Mouse (Mus musculus) R1 (cell line): ENCODE measurements around the gene Ercc1.

Source experiments
- DNase-seq: peaks from one replicate; pipeline ENCODE4 v3.0.0-alpha.2; 2018; ENCODE audit warnings: low read depth, low spot score

The Ercc1 gene

GRCm38 (mm10) chr7:19344237-19344847 lies at the start of gene Ercc1:
Gene Ercc1 (plus strand): TSS chr7:19344778.
- DNase-seq, result no peak

DNA sequence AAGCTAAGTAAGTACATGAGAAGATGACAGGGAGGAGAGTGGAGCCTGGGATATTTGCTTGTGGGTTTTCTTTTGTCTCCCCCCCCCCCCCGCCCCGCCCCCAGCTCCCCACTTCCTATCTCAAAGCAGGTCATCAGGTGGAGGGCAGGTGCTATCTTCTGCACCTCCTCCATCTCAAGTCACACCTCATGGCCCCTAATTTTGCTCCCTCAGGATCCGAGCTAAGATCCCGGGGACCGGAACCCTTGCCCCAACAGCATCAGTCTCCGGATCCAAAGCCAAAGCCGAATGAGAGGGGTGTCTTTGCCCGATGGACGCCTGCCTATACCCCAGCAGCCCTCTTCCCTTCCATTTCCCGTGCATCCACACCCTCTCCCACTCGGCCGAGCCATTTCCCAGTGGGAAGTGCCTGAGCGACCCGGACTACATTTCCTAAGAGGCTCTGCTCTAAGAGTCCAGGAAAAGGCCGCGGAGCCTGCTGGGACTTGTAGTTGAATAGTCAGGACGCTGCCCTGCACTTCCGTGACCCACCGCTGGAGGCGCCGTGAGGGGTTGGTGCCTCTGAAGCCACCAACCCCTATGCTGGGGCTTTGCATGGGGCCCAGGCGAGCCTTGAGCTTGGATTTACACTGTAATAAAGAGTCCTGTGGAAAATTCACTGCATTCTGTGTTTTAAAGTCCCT lies 48.9 kb upstream of the Ercc1 start:
- peak; percentile 96 for DNase-seq

DNA sequence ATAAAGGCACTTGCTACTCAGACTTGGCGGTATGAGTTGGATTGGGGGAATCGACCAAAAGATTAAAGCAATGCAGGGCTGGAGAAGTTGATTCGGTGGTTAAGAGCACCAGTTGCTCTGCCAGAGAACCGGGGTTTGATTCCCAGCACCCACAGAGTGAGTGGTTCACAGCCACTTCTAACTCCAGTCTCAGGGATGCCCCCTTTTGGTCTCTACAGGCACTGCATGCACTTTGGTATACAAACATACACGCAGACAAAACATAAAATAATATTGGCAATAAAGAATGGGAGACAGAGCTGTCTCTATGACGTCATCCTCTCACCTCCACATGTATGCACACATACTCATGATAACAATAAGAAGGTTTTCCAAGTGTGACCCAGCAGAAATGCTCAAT lies 47.5 kb upstream of the Ercc1 start:
- peak; percentile 75 for DNase-seq

DNA sequence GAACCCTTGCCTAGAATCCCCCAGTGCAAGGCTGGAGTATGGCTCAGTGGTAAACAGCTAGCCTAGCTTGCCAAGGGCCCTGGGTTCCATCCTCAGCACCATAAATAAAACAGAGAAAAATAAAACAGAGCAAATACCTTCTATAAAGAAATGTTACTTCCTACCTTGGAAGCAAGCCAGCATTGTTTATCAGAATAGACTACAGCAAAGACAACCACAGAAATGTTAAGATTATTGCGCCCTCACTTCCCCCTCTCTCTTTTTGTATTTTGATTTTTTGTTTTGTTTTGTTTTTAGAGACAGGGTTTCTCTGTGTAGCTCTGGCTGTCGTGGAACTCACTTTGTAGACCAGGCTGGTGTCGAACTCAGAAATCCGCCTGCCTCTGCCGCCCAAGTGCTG lies 46.8 kb upstream of the Ercc1 start:
- no peak for DNase-seq

GRCm38 (mm10) chr7:19299194-19299593 lies 45.4 kb upstream of the Ercc1 start:
- DNase-seq, result peak; percentile 63

- DNase-seq, result peak; percentile 78
Observed at GRCm38 (mm10) chr7:19300501-19301421, 43.8 kb upstream of the Ercc1 start.

DNA sequence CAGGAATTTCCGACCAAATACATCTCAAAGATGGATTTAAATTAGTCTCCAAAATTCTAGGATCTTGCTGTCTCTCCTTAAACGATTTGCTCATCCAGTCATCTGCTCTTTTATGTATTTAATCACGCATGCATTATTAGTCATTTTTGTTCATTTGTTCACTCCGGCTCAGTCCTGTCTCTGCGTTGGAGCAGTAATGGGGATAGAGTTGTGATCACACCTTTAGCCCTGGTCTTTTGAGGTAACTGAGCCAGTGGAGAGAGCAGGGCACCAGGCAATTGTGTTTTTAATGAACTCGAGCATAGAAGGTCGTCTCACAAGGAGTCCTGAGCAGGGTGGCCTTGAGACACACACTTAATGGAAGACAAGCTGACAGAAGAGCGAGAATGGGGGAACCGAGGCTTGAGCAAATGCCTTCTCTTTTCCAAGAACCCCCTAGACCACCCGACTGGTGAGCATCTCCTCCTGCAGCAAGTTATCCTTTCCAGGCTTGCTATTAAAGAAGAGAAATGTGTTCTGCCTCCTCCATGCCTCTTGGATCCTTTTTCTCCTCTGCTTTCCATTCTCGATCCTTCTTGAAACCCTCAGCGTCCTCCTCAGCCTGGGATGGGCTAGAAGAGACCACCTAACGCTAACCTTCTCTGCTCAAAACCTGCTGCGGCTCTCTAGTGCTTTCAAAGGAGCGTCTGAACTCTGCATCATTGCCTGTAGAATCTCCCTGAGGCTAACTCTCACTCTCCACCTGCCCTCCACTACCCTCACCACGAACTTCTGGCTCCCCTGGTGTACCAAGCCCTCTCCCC lies 42.9 kb upstream of the Ercc1 start:
- DNase-seq, result no peak

DNA sequence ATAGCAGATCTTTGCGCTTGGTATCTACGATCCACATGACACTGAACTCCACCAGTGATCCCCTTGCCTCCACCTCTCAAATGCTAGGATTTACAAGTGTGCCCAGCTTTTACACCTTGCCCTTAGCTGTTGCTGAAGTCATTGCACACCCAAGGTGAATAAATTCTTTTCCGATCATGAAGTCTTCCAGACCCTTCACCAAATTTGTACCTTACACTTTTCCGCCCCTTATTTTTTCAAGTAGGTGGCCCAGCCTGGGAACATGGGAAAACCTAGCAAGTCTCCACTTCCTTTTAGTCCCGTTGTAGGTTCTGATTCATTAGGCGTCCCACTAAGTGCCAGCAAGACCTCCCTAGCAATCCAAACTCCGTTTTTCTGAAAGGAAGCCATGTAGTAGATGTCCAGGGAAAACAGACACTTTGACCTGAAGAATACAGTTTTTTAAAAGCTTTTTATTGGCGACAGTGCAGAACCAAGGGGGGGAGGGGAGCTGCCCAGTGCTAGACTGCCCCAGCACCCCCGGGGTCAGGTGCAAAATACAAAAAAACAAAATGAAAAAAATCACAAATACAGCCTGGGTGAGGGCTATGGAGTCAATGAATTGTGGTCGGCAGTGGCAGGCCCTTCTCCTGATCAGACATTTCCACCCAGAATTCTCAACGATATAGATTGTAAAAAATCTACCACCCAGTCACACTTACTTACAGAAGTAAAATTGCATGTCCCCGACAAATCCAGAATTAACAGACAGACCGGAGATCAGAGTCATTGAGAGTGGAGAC lies 42.1 kb upstream of the Ercc1 start:
- no peak for DNase-seq

GRCm38 (mm10) chr7:19303046-19303305 lies 41.6 kb upstream of the Ercc1 start:
- DNase-seq, result no peak

- peak; percentile 81 for DNase-seq
Observed at GRCm38 (mm10) chr7:19303770-19304169, 40.8 kb upstream of the Ercc1 start.

DNA sequence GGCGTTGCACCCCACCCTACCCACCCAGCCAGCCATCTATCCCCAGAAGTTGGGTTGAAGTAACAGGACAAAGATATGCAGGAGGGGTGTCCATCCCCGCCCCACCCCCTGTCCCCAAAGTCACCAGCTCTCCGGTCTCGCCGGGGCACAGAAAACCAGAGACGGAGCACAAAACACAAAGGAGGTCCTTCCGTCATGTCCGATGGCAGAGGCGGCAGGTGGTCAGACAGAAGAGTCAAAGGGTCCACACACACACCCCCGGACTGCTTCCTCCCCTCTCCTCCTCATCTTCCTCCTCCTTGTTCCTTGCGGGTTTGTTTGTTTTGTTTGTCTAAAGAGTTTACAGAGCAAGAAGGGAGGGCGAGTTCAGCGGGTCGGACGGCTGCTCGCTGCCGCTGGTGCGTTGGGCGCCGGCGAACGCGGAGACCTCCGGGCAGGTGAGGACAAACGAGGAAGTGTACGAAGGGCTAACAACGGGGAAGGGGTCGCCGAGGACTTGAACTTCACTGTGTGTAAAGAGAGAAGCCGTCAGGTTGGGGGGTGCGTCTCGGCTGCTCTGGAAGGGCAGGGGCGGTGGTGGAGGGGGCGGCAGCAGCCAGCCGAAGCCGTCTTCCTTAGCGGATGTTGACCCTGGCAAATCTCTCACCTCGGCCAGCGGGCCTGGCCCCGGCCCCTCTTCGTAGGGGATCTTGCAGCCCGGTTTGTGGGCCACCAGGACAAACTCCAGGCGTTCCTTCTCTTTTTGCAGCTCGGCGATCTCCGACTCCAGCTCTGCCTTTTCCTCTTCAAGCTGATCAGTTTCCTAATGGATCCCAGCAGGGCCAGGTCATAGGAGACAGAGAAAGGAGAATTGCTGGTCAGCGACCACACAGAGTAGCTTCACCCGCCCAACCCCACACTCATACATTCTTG lies 39.8 kb upstream of the Ercc1 start:
- no peak for DNase-seq

DNA sequence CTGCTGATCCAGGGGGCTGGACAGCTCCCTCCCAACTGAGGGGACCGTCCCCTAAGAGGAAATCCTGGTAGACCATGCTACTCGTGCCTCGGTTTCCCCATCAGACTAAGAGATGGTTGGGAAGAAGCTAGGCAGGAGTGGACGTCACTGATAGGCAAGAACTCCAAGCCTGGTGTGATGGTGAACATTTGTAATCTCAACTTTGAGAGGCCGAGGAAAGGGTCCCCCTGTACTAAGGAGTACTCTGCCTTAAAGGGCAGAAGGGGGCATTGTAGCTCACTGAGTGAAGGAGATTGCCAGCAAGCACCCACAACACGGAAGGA lies 39.2 kb upstream of the Ercc1 start:
- no peak for DNase-seq

- no peak for DNase-seq
Observed at GRCm38 (mm10) chr7:19305796-19306765, 38.5 kb upstream of the Ercc1 start.

- no peak for DNase-seq
Observed at GRCm38 (mm10) chr7:19306819-19307738, 37.5 kb upstream of the Ercc1 start.

- peak; percentile 97 for DNase-seq
Observed at GRCm38 (mm10) chr7:19307739-19308453, 36.7 kb upstream of the Ercc1 start.

DNA sequence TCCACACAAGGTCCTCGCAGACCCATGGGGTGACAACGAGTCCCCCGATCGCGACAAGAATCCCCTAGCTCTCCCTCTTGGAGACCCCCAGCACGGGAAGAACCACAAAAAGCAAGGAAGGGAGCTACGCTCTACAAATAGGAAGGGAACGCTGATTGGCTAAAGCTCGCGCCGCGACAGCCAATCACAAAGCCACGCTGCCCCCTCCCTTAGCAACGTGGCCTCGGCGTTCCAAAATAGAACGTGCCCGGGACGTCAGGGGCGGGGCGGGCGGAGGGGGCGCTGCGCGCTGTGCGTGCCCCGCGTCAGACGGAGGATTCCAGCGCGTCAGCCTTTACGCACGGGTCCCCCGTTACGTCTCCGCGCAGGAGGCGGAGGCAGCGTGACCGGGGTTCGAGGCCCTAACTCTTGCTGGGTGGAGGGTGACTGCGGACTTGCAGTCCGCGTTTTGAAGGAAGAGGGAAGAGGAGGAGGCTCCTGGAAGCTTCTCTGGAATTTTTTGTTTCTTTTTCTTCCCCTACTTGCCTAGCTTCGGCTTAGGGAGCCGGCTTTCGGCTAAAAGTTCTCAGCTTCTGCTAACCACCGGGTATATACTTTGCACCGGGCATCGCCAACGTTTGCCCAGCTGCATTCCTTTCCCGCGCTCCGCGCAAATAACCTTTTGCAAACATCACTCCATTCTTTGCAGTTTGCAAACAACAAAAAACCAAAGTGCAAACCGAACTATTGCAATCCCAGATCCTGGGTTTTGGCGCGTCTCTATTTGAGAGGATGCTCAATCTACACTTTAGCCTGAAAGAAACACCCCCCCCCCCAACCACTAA lies 35.9 kb upstream of the Ercc1 start:
- DNase-seq, result peak; percentile 96
